9 mouse cellular contexts compared by ENCODE assay signal in the genomic region with DNA sequence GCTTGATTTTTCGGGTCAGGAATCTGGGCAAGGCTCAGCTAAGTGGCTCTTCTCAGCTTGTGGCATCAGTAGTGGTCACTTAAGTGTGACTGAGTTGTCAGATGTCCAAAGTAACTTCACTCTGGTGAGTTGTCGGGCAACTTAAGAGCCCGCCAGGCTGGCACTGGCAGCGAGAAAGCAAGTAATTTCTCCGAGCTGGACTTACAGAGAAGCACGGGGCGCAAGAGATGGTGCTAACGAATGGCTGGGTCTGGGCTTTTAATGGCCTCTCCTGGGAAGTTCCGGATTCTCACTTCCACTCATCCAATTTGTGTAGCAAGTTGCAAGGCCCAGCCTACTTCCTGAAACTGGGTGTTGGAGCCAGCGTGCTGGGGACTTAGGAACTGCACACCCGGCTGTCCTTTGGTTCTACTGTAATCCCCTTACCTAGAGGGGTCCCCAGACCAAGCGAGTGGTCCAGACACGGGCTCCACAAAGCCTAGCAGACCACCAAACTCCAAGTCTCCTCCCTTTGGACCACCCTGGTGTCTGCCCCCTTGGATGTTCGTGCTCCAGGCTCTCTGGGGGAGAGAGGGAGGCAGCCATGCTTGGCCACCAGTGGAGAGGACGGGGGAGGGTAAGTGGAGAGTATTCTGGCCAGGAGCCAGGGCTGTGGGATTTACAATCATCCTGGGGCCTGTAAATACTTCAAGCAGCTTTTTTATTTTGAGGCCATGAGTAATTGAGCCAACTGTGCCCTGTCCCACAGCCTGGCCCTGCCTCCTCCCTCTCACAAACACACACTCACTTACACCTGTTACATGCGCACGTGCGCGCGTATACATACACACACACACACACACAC. TPM values are rescaled to one million over a fixed set of nuclear protein-coding genes. Genes with fewer than 3 reads are reported as not detected.
DNase-seq lines count a peak whose midpoint lies in the region; ATAC-seq and TF ChIP-seq lines count a peak whose summit lies in the region.
"Had no signal": no experiment of that assay in that cellular context is flagged by ENCODE, and none has a peak within 500 bp of the region (broad histone marks: within the 10 kb centered on the region; RNA-seq: fewer than 3 reads in every experiment).

No protein-coding gene starts in this region.

- WGBS in embryonic facial prominence, embryonic 15.5 days: 57% methylated on average over 20 of the region's 20 CpGs
- 33% methylated on average over 20 of the region's 20 CpGs for WGBS in kidney, adult 2 months
- WGBS in liver, postnatal 0 days (ENCODE audit: insufficient replicate concordance): 74% methylated on average over 20 of the region's 20 CpGs

- TF ChIP-seq POLR2A in kidney, adult 2 months (IDR thresholded peaks at IDR 0.05; ENCODE audit: low read depth, low read length): no peak

- H3K9ac ChIP-seq in embryonic facial prominence, embryonic 15.5 days: no peak overlapping the region
- no peak overlapping the region for H3K9ac ChIP-seq in liver, postnatal 0 days (replicated peaks)
- H3K9ac ChIP-seq: liver, embryonic 15.5 days had no signal

- ATAC-seq in embryonic facial prominence, embryonic 15.5 days (ENCODE audit: insufficient number of reproducible peaks, low FRiP score, low TSS enrichment, low read depth): peak; percentile 52; the same call in 1 of the 2 replicates
- ATAC-seq in CD4-positive, CD25-positive, alpha-beta regulatory T cell, adult 4 months: no peak
- no peak for ATAC-seq in liver, postnatal 0 days

- TF ChIP-seq CTCF in kidney, adult 2 months (conservative IDR thresholded peaks at IDR 0.05; ENCODE audit: insufficient read depth, insufficient read length, low read depth, low read length): no peak
- TF ChIP-seq CTCF in liver, postnatal 0 days (IDR thresholded peaks at IDR 0.05; ENCODE audit: low read depth): no peak

- peak overlapping the region; percentile 39; the same call in 1 of the 2 replicates for H3K27ac ChIP-seq in embryonic facial prominence, embryonic 15.5 days (replicated peaks)
- no peak overlapping the region for H3K27ac ChIP-seq in kidney, adult 2 months (ENCODE audit: insufficient read depth, low read depth, low read length)
- no peak overlapping the region for H3K27ac ChIP-seq in liver, postnatal 0 days (ENCODE audit: low read depth)
- H3K27ac ChIP-seq: liver, embryonic 15.5 days had no signal

- no peak overlapping the region for H3K4me3 ChIP-seq in embryonic facial prominence, embryonic 15.5 days (replicated peaks)
- no peak overlapping the region for H3K4me3 ChIP-seq in kidney, adult 2 months (ENCODE audit: insufficient read depth, low read depth, low read length)
- no peak overlapping the region for H3K4me3 ChIP-seq in liver, postnatal 0 days (ENCODE audit: low read depth, low read length)
- H3K4me3 ChIP-seq: liver, embryonic 15.5 days had no signal

- no peak for TF ChIP-seq EP300 in liver, postnatal 0 days (IDR thresholded peaks at IDR 0.05; ENCODE audit: low read depth)

- peaks cover 30% of the 10 kb centered on the region for H3K4me1 ChIP-seq in embryonic facial prominence, embryonic 15.5 days
- H3K4me1 ChIP-seq in kidney, adult 2 months (ENCODE audit: control insufficient read depth, insufficient read depth, low read length): no peaks in the 10 kb centered on the region; the same call in 1 of the 2 replicates
- H3K4me1 ChIP-seq in liver, postnatal 0 days (ENCODE audit: insufficient read depth): no peaks in the 10 kb centered on the region; the same call in 1 of the 2 replicates

- no peaks in the 10 kb centered on the region for H3K36me3 ChIP-seq in embryonic facial prominence, embryonic 15.5 days
- no peaks in the 10 kb centered on the region for H3K36me3 ChIP-seq in kidney, adult 2 months (ENCODE audit: control insufficient read depth, insufficient read depth, low read length)
- H3K36me3 ChIP-seq in liver, postnatal 0 days (replicated peaks; ENCODE audit: insufficient read depth, low read length): peaks cover 4% of the 10 kb centered on the region; the same call in 1 of the 2 replicates

- peak; percentile 39 for DNase-seq in left cerebral cortex, postnatal 4 days
- no peak for DNase-seq in left cerebral cortex, postnatal 36 days (ENCODE audit: low spot score in 2 of 2)
- peak; percentile 52 for DNase-seq in kidney, adult 2 months
- DNase-seq in lung, postnatal 36 days: peak; percentile 66
- DNase-seq in layer of hippocampus, adult 9-11 months: no peak
- no peak for DNase-seq in liver, postnatal 0 days

- H3K4me2 ChIP-seq in embryonic facial prominence, embryonic 15.5 days (replicated peaks): no peak overlapping the region
- no peak overlapping the region for H3K4me2 ChIP-seq in liver, postnatal 0 days (ENCODE audit: low read depth, low read length)
- H3K4me2 ChIP-seq: liver, embryonic 15.5 days had no signal

- H3K9me3 ChIP-seq in embryonic facial prominence, embryonic 15.5 days (replicated peaks): no peaks in the 10 kb centered on the region
- H3K9me3 ChIP-seq in liver, postnatal 0 days (ENCODE audit: low read length): no peaks in the 10 kb centered on the region
- H3K9me3 ChIP-seq: liver, embryonic 15.5 days had no signal

- H3K27me3 ChIP-seq in embryonic facial prominence, embryonic 15.5 days: no peaks in the 10 kb centered on the region
- no peaks in the 10 kb centered on the region for H3K27me3 ChIP-seq in kidney, adult 2 months (replicated peaks; ENCODE audit: control insufficient read depth, insufficient read depth, low read length)
- no peaks in the 10 kb centered on the region for H3K27me3 ChIP-seq in liver, postnatal 0 days (ENCODE audit: insufficient read depth, low read length)
- H3K27me3 ChIP-seq: liver, embryonic 15.5 days had no signal

- intact Hi-C loops in left cerebral cortex, postnatal 4 days (cut with DNase I): no loop called here
- intact Hi-C loops in left cerebral cortex, postnatal 36 days (cut with DNase I): no loop called here

RNA-seq across cellular contexts. Expression of a gene that starts 23.3 kb away (rescaled TPM):
- 1 to 10 TPM; 1.0 to 2.6 TPM for total RNA-seq in left cerebral cortex, postnatal 4 days (2021)
- total RNA-seq in left cerebral cortex, postnatal 36 days (2021): 1 to 10 TPM; 4.4 to 5.2 TPM
- 5.5 and 6.2 TPM in 2 replicates for polyA plus RNA-seq in embryonic facial prominence, embryonic 15.5 days (2015; fragmentation: Nextera tagmentation; extraction: Ambion mirVana)
- 4.3 and 4.5 TPM in 2 replicates for polyA plus RNA-seq in kidney, adult 2 months (2012; rRNA removed)
- polyA plus RNA-seq in CD4-positive, CD25-positive, alpha-beta regulatory T cell, adult 4 months (2017; shearing (Covaris generic)): under 1 TPM; 0.17 to 0.32 TPM
- polyA plus RNA-seq in liver, postnatal 0 days (2015; fragmentation: Nextera tagmentation; extraction: Ambion mirVana): 0.16 and 0.17 TPM in 2 replicates

RNA-seq across cellular contexts. Expression of a gene that starts 53.6 kb away (rescaled TPM):
- 10 to 100 TPM; 52.0 to 56.2 TPM for total RNA-seq in left cerebral cortex, postnatal 4 days (2021)
- total RNA-seq in left cerebral cortex, postnatal 36 days (2021): 10 to 100 TPM; 32.5 to 40.1 TPM
- 63.1 and 66.0 TPM in 2 replicates for polyA plus RNA-seq in embryonic facial prominence, embryonic 15.5 days (2015; fragmentation: Nextera tagmentation; extraction: Ambion mirVana)
- polyA plus RNA-seq in kidney, adult 2 months (2012; rRNA removed): 3.3 and 5.1 TPM in 2 replicates
- polyA plus RNA-seq in CD4-positive, CD25-positive, alpha-beta regulatory T cell, adult 4 months (2017; shearing (Covaris generic)): 10 to 100 TPM; 38.9 to 40.8 TPM
- 19.4 and 19.7 TPM in 2 replicates for polyA plus RNA-seq in liver, postnatal 0 days (2015; fragmentation: Nextera tagmentation; extraction: Ambion mirVana)

Comparison
In these comparisons a context has a peak if more than half of its experiments do, and no peak if none do; other contexts are left out.
1. DNase-seq: peak in left cerebral cortex, postnatal 4 days (single experiment), kidney, adult 2 months (single experiment) and lung, postnatal 36 days (single experiment); none in left cerebral cortex, postnatal 36 days (0 of 2), layer of hippocampus, adult 9-11 months (single experiment) and liver, postnatal 0 days (single experiment).